Mouse (Mus musculus): Measurements from ENCODE around the gene Enah. TPM values are rescaled to one million over a fixed set of nuclear protein-coding genes. Genes with fewer than 3 reads are reported as not detected.

Enah gene
- polyA plus RNA-seq, 1 experiment from 2014 or later = 24.9 TPM

DNA sequence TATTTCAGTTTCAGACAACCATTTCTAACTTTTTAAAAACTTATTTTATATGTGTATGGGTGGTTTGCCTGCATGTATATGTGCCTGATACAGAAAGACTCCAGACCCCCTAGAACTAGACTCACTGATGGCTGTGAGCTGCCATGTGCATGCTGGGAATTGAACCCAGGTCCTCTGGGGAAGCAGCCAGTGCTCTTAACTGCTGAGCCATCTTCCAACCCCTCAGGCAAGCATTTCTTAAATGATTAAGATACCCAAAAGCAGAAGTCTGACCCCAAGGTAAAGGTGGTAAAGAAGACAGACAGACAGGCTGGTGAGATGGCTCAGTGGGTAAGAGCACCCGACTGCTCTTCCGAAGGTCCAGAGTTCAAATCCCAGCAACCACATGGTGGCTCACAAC is 165.0 kb downstream of the Enah start:
- H3K36me3 ChIP-seq (ENCODE audit: control insufficient read depth, insufficient read depth, low read length) = no peaks in the 10 kb centered on the region
- H3K9ac ChIP-seq (ENCODE audit: low read length) = no peak overlapping the region
- no peak overlapping the region for H3K4me3 ChIP-seq (ENCODE audit: low read depth, low read length)
- H3K9me3 ChIP-seq (ENCODE audit: control insufficient read depth, low read length) = no peaks in the 10 kb centered on the region
- H3K4me2 ChIP-seq (ENCODE audit: low read length) = no peak overlapping the region
- WGBS = 95% methylated on average over 2 of the region's 2 CpGs
- ATAC-seq (replicated peaks; ENCODE audit: low FRiP score, low TSS enrichment, low read depth) (no peak), DNase-seq (ENCODE audit: low spot score) (no peak)
- no peaks in the 10 kb centered on the region; the same call in 1 of the 2 replicates for H3K4me1 ChIP-seq (replicated peaks; ENCODE audit: control insufficient read depth, insufficient read depth, low read length)
- H3K27ac ChIP-seq (ENCODE audit: low read depth) = no peak overlapping the region
- H3K27me3 ChIP-seq (replicated peaks; ENCODE audit: control insufficient read depth, insufficient read depth, low read length) = no peaks in the 10 kb centered on the region

DNA sequence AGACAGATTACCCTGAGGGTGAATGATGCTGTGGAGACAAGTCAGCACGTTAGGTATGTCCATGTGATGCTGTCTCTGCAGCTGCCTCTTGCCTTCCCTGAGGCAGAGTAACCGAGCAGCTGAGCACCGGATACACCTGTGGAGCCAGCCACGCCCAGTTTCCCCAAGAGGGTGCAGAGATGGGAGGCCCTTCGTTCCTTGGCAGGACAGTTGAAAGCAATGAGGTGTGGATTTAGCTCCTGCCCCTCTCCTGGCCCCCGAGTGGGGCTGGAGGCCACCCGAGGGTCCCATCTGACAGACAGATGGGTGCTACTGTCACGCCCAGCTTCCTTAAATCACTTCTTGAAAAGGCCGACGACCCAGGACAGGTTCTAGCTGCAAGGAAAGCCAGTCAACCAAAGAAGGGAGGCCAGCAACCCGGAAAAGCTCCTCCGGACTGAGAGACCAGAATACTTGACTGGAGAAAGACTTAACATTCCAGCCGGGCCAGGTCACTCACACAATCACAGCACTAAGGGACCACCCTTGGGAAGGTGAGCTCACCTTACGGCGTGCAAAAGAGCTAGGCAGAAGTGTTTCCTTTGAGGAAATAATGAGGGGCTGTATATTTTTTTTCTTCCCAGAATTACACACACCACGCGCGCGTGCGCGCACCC is 166.6 kb downstream of the Enah start:
- peak overlapping the region; percentile 36; the same call in 1 of the 2 replicates for H3K27ac ChIP-seq (ENCODE audit: low read depth)
- WGBS = 12% methylated on average over 19 of the region's 21 CpGs

DNA sequence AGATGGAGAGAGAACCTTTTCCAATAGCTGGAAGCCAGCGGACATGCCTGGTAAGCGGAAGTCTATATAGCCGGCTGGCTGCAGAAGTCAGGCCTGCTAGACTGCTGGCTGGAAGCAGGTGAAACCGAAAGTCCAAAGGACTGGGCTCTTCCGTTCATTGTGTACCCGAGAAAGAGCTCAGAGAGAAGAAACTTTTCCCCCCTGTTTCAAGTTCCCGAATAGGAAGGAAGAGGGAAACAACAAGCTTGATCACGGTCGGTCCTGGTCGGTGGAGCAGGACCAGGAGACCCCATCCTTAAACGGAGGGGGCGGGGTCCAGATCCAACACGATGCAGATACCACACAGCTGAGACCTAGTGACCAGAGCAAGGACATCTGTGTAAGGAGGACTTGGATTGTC is 167.3 kb downstream of the Enah start:
- WGBS = 47% methylated on average over 13 of the region's 13 CpGs
- ATAC-seq (replicated peaks; ENCODE audit: low FRiP score, low TSS enrichment, low read depth) (no peak), DNase-seq (ENCODE audit: low spot score) (no peak)
- H3K27me3 ChIP-seq (replicated peaks; ENCODE audit: control insufficient read depth, insufficient read depth, low read length) = no peaks in the 10 kb centered on the region
- H3K4me1 ChIP-seq (replicated peaks; ENCODE audit: control insufficient read depth, insufficient read depth, low read length) = no peaks in the 10 kb centered on the region; the same call in 1 of the 2 replicates
- H3K9ac ChIP-seq (ENCODE audit: low read length) = no peak overlapping the region
- peak overlapping the region; percentile 35 for H3K4me2 ChIP-seq (ENCODE audit: low read length)
- H3K36me3 ChIP-seq (ENCODE audit: control insufficient read depth, insufficient read depth, low read length) = no peaks in the 10 kb centered on the region
- H3K9me3 ChIP-seq (ENCODE audit: control insufficient read depth, low read length) = no peaks in the 10 kb centered on the region
- H3K27ac ChIP-seq (ENCODE audit: low read depth) = no peak overlapping the region
- H3K4me3 ChIP-seq (ENCODE audit: low read depth, low read length) = no peak overlapping the region

More for the DNA sequence above, 166.6 kb downstream of the Enah start:
- peak; percentile 71 for DNase-seq (ENCODE audit: low spot score)
- Histone ChIP-seq H3K4me3 (ENCODE audit: low read depth, low read length) (0 out of 2 replicates have a peak overlapping the region, but pooled peaks have one; percentile 4), H3K36me3 (ENCODE audit: control insufficient read depth, insufficient read depth, low read length) (no peaks in the 10 kb centered on the region), H3K4me1 (replicated peaks; ENCODE audit: control insufficient read depth, insufficient read depth, low read length) (no peaks in the 10 kb centered on the region; the same call in 1 of the 2 replicates), H3K9ac (ENCODE audit: low read length) (no peak overlapping the region), H3K4me2 (ENCODE audit: low read length) (peak overlapping the region; percentile 35), H3K27me3 (replicated peaks; ENCODE audit: control insufficient read depth, insufficient read depth, low read length) (no peaks in the 10 kb centered on the region), H3K9me3 (ENCODE audit: control insufficient read depth, low read length) (no peaks in the 10 kb centered on the region)
- ATAC-seq (replicated peaks; ENCODE audit: low FRiP score, low TSS enrichment, low read depth) = peak; percentile 74

DNA sequence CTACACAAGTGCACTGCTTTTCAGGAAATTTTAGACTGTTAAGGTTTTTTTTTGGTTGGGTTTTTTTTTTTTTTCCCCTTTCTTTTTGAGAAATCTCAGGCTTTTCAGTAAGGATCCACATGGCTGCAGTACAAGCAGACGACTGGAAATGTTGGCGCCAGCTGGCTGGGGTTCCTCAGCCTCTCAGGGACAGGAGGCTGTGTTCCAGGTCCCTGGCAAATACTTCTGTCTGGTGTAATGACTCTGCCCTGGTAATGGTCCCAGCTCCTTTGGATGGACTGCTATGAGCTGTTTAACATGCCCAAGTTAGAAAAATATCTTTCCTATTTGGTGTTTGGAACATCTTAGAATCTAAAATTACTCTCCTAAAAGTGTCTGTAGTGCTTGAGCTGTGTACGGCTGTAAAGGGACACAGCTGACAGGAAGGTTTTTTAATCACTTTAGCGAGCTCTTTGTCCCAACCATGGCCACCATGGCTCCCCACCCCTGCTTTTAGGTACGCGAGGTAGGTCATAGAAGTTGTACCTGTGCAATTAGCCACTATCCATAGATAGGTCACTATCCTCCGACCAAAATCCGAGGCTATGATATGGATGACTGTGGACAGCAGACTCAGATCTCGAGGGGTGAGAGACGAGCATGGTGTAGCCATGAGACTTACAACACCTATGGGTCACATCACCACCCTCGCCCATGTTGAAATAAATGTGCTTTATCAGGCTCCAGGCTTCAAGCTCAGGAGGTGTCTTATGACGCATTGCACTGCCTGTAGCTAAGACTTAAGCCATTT is 168.1 kb downstream of the Enah start:
- H3K9me3 ChIP-seq (ENCODE audit: control insufficient read depth, low read length) = no peaks in the 10 kb centered on the region
- H3K4me1 ChIP-seq (replicated peaks; ENCODE audit: control insufficient read depth, insufficient read depth, low read length) = no peaks in the 10 kb centered on the region; the same call in 1 of the 2 replicates
- no peak for ATAC-seq (replicated peaks; ENCODE audit: low FRiP score, low TSS enrichment, low read depth)
- no peak for DNase-seq (ENCODE audit: low spot score)
- H3K4me3 ChIP-seq (ENCODE audit: low read depth, low read length) = no peak overlapping the region
- 86% methylated on average over 12 of the region's 12 CpGs for WGBS
- H3K9ac ChIP-seq (ENCODE audit: low read length) = no peak overlapping the region
- H3K27ac ChIP-seq (ENCODE audit: low read depth) = no peak overlapping the region
- no peak overlapping the region for H3K4me2 ChIP-seq (ENCODE audit: low read length)
- no peaks in the 10 kb centered on the region for H3K36me3 ChIP-seq (ENCODE audit: control insufficient read depth, insufficient read depth, low read length)
- H3K27me3 ChIP-seq (replicated peaks; ENCODE audit: control insufficient read depth, insufficient read depth, low read length) = no peaks in the 10 kb centered on the region

DNA sequence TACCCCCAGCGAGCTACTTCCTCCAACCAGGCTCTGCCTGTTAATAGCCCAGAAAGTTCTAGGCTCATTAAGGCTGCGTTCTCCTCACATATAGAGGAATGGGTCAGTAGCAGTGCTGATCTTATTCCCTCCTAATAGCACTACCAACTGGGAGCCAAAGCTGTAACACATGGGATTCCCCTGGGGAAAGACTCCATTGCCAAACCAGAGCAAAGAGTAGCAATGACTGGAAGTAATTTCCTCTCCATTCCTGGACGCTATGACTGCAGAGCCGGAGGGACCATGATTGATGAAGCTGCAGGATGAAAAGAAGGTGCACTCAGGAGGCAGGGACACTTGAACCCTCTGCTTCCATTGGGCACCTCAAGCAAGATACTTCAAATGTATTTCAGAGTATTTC is 169.3 kb downstream of the Enah start:
- no peaks in the 10 kb centered on the region for H3K9me3 ChIP-seq (ENCODE audit: control insufficient read depth, low read length)
- no peak overlapping the region for H3K4me2 ChIP-seq (ENCODE audit: low read length)
- no peak overlapping the region for H3K4me3 ChIP-seq (ENCODE audit: low read depth, low read length)
- ATAC-seq (replicated peaks; ENCODE audit: low FRiP score, low TSS enrichment, low read depth) (no peak), DNase-seq (ENCODE audit: low spot score) (no peak)
- no peak overlapping the region for H3K9ac ChIP-seq (ENCODE audit: low read length)
- no peaks in the 10 kb centered on the region for H3K36me3 ChIP-seq (ENCODE audit: control insufficient read depth, insufficient read depth, low read length)
- 77% methylated on average over 4 of the region's 4 CpGs for WGBS
- no peaks in the 10 kb centered on the region; the same call in 1 of the 2 replicates for H3K4me1 ChIP-seq (replicated peaks; ENCODE audit: control insufficient read depth, insufficient read depth, low read length)
- no peaks in the 10 kb centered on the region for H3K27me3 ChIP-seq (replicated peaks; ENCODE audit: control insufficient read depth, insufficient read depth, low read length)
- no peak overlapping the region for H3K27ac ChIP-seq (ENCODE audit: low read depth)

DNA sequence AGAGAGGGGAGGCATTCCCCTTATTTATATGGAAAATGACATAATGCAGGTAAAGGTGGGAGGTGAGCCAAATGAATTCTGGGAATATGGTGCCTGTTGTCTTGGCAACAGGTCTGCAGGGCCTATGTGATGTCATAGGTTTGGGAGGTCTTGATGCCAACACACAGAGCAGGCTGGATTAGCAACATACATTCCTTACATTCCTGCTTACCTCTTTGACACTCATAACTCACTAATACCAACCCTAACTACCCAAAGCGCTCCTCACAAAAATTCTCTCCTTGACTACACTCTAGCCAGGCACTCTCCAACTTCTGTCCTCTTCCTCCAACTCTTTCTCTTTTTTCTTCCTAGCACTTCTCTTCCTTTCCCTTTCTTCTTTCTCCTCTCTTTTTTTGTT is 171.6 kb downstream of the Enah start:
- Histone ChIP-seq H3K9me3 (ENCODE audit: control insufficient read depth, low read length) (no peaks in the 10 kb centered on the region), H3K4me3 (ENCODE audit: low read depth, low read length) (no peak overlapping the region), H3K4me1 (replicated peaks; ENCODE audit: control insufficient read depth, insufficient read depth, low read length) (peaks cover 3% of the 10 kb centered on the region), H3K27me3 (replicated peaks; ENCODE audit: control insufficient read depth, insufficient read depth, low read length) (no peaks in the 10 kb centered on the region), H3K9ac (ENCODE audit: low read length) (no peak overlapping the region), H3K36me3 (ENCODE audit: control insufficient read depth, insufficient read depth, low read length) (no peaks in the 10 kb centered on the region), H3K4me2 (ENCODE audit: low read length) (no peak overlapping the region), H3K27ac (ENCODE audit: low read depth) (no peak overlapping the region)
- 72% methylated on average over 1 of the region's 1 CpGs for WGBS
- ATAC-seq (replicated peaks; ENCODE audit: low FRiP score, low TSS enrichment, low read depth) = no peak
- no peak for DNase-seq (ENCODE audit: low spot score)

DNA sequence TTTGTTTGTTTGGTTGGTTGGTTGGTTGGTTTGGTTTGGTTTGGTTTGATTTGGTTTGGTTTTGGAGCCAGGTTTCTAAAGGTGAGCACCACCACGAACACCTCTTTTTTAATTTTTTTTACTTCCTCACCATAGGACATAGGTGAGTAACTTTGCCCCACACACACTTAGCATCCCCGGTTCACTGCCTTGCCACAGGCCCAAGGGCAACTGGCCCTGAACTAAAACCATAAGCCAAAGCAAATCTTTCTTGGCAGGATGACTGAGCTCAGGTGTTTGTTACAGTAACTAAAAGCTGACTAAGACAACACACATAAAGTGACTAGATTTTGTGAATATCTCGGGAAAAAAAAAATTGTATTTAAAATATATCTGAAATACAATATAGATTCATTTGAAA is 172.4 kb downstream of the Enah start:
- ATAC-seq (replicated peaks; ENCODE audit: low FRiP score, low TSS enrichment, low read depth) = no peak
- no peak for DNase-seq (ENCODE audit: low spot score)
- 91% methylated on average over 3 of the region's 3 CpGs for WGBS

More for the DNA sequence above, 172.4 kb downstream of the Enah start:
- H3K27ac ChIP-seq (ENCODE audit: low read depth) = no peak overlapping the region
- H3K27me3 ChIP-seq (replicated peaks; ENCODE audit: control insufficient read depth, insufficient read depth, low read length) = no peaks in the 10 kb centered on the region
- no peak overlapping the region for H3K4me2 ChIP-seq (ENCODE audit: low read length)
- H3K4me3 ChIP-seq (ENCODE audit: low read depth, low read length) = no peak overlapping the region
- no peaks in the 10 kb centered on the region for H3K36me3 ChIP-seq (ENCODE audit: control insufficient read depth, insufficient read depth, low read length)
- peaks cover 8% of the 10 kb centered on the region for H3K4me1 ChIP-seq (replicated peaks; ENCODE audit: control insufficient read depth, insufficient read depth, low read length)
- H3K9ac ChIP-seq (ENCODE audit: low read length) = no peak overlapping the region
- no peaks in the 10 kb centered on the region for H3K9me3 ChIP-seq (ENCODE audit: control insufficient read depth, low read length)

All from intestine, embryonic 14.5 days (tissue).